Mouse (Mus musculus) limb, embryonic 11.5 days (tissue): ENCODE measurements at regions not wholly inside any gene's neighbourhood (a gene's known extent, or its start where the extent isn't known, plus 50 kb on each side); places are given as distances from the start of the nearest gene placed in this dataset.

Experiments used
- ATAC-seq: fragments of 200-750 bp; cut with Nextera tagmentation; 2 replicates; pipeline ENCODE4 v1.8.0; 2017; ENCODE audit warnings: low read depth; ENCODE audit not compliant: insufficient number of reproducible peaks, low FRiP score, low TSS enrichment
- DNase-seq: peaks from one replicate; pipeline ENCODE4 v3.0.0-alpha.2; 2015; ENCODE audit warnings: low spot score
- H3K27ac ChIP-seq: fragments of 300-500 bp; sonication (generic); replicated peaks from 2 replicates; pipeline ENCODE4 v1.5.1; 2014; ENCODE audit warnings: low read depth, mild to moderate bottlenecking, low read length
- H3K27me3 ChIP-seq: fragments of 300-500 bp; sonication (generic); 2 replicates; pipeline ENCODE4 v1.6.1; 2014; ENCODE audit warnings: mild to moderate bottlenecking, low read length, mixed read lengths; ENCODE audit not compliant: control insufficient read depth, insufficient read depth
- H3K36me3 ChIP-seq: fragments of 300-500 bp; sonication (generic); 2 replicates; pipeline ENCODE4 v1.6.1; 2014; ENCODE audit warnings: mild to moderate bottlenecking, low read length, moderate library complexity, mixed read lengths; ENCODE audit not compliant: control insufficient read depth, insufficient read depth
- H3K4me1 ChIP-seq: fragments of 300-500 bp; sonication (generic); 2 replicates; pipeline ENCODE4 v1.6.1; 2014; ENCODE audit warnings: low read length, mixed read lengths; ENCODE audit not compliant: control insufficient read depth, insufficient read depth
- H3K4me2 ChIP-seq: fragments of 300-500 bp; sonication (generic); 2 replicates; pipeline ENCODE4 v1.6.1; 2014; ENCODE audit warnings: low read depth, mild to moderate bottlenecking, moderate library complexity; ENCODE audit not compliant: severe bottlenecking
- H3K4me3 ChIP-seq: fragments of 300-500 bp; sonication (generic); 2 replicates; pipeline ENCODE4 v1.5.1; 2014; ENCODE audit warnings: low read depth, low read length
- H3K9ac ChIP-seq: fragments of 300-500 bp; sonication (generic); 2 replicates; pipeline ENCODE4 v1.6.1; 2014; ENCODE audit warnings: mild to moderate bottlenecking, low read length
- H3K9me3 ChIP-seq: fragments of 300-500 bp; sonication (generic); 2 replicates; pipeline ENCODE4 v1.6.1; 2016; ENCODE audit warnings: low read length; ENCODE audit not compliant: control insufficient read depth
- WGBS: fragments of 180-500 bp; shearing (Covaris S2); extraction: QIAGEN DNeasy Blood & Tissue Kit; methylation state at CpG from one replicate; pipeline ENCODE4 v1.1.7; 2014; 5-methylcytosine and 5-hydroxymethylcytosine counted together

- no peak for ATAC-seq
- 87% methylated on average over 2 of the region's 2 CpGs for WGBS
Measured at GRCm38 (mm10) chr2:7578196-7578595, 68.8 kb upstream of the Celf2 start.

More at GRCm38 (mm10) chr2:7578196-7578595, 68.8 kb upstream of the Celf2 start:
- no peak overlapping the region for H3K27ac ChIP-seq
- no peak overlapping the region for H3K9ac ChIP-seq
- no peaks in the 10 kb centered on the region for H3K27me3 ChIP-seq
- no peak overlapping the region for H3K4me3 ChIP-seq
- no peaks in the 10 kb centered on the region for H3K9me3 ChIP-seq
- DNase-seq = no peak
- H3K36me3 ChIP-seq = no peaks in the 10 kb centered on the region
- no peak overlapping the region for H3K4me2 ChIP-seq
- H3K4me1 ChIP-seq = no peaks in the 10 kb centered on the region
